Comparison of ENCODE assay signal across 1 mouse cellular context in genomic region chr7:98148721-98149407, GRCm38 (mm10).
TF ChIP-seq lines count a peak whose summit lies in the region.

No protein-coding gene starts in this region.

TF ChIP-seq in MEL, 35 proteins besides CTCF, POLR2A, EP300 and RAD21 (continued from another document):
- no peak for TF ChIP-seq NELFE (IDR thresholded peaks at IDR 0.05; ENCODE audit: low read depth, low read length)
- no peak for TF ChIP-seq JUND (IDR thresholded peaks at IDR 0.05; ENCODE audit: low read depth, low read length)
- no peak for TF ChIP-seq NRF1 (IDR thresholded peaks at IDR 0.05; ENCODE audit: insufficient read depth, low read depth, low read length, poor library complexity, severe bottlenecking)
- no peak for TF ChIP-seq MAX (IDR thresholded peaks at IDR 0.05; ENCODE audit: low read length)
TF ChIP-seq in MEL: peak in this region for 0.
